Mouse (Mus musculus) natural killer cell, adult 2 months (primary cell): Measurements from ENCODE around the gene Zbtb17.

Source experiments
- DNase-seq, 2 experiments: peaks; one replicate each; pipeline ENCODE4 v3.0.0; 2022; ENCODE audit warnings: low spot score in 2 of 2

The Zbtb17 gene

GRCm38 (mm10) chr4:141487581-141487980, 43.1 kb downstream of the Zbtb17 start:
- no peak for DNase-seq

- peak in 1 of 2 experiments; percentile 31 for DNase-seq
These were observed 44.2 kb downstream of the Zbtb17 start for GRCm38 (mm10) chr4:141488670-141489069.

DNA sequence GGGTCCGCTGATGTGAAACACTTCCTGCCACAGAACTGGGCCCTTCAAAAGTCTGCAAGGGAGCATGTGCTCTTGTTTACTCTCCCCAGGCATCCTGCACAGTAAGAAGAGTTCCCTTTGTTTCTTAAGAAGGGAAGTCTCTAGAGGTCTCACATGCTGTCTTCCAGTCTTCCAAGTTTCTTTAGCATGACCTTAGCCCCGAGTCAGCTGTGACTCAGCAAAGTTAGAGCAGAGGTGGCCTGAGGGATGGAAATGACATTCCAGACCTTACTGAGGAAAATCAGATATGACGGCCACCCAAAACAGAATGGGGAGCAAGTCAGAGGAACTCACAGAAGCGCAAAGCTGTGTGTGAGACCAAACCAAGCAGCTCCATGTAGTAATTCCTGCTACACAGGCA, 56.2 kb downstream of the Zbtb17 start:
- DNase-seq, result no peak

DNA sequence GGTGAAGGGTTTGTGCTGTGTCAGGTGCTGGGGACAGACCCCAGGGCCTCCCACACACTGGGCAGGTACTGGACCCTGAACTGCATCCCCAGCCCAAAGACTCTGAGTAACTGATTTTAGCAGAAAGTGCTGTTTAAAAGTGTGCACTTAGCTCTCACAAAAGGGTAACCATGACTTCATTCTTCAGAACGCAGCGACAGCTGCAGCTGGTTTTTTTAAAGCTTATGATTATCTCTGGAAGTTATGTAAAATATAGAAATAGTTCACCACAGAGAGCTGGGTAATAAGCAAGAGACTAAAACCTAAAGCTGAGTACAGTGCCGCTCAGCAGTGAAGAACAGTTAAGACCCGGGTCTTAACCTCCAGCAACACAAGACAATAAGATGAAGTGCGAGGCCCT, 56.6 kb downstream of the Zbtb17 start:
- no peak for DNase-seq

GRCm38 (mm10) chr4:141502723-141503122, 58.3 kb downstream of the Zbtb17 start:
- DNase-seq, result no peak

GRCm38 (mm10) chr4:141504471-141504870, 60.0 kb downstream of the Zbtb17 start:
- DNase-seq, result no peak

GRCm38 (mm10) chr4:141505810-141506209, 61.4 kb downstream of the Zbtb17 start:
- no peak for DNase-seq

- DNase-seq, result peak; percentile 35 to 63
These were observed 61.9 kb downstream of the Zbtb17 start for GRCm38 (mm10) chr4:141506352-141506751.

GRCm38 (mm10) chr4:141506893-141507292, 62.4 kb downstream of the Zbtb17 start:
- no peak for DNase-seq

GRCm38 (mm10) chr4:141510457-141510856, 66.0 kb downstream of the Zbtb17 start:
- DNase-seq, result no peak

DNA sequence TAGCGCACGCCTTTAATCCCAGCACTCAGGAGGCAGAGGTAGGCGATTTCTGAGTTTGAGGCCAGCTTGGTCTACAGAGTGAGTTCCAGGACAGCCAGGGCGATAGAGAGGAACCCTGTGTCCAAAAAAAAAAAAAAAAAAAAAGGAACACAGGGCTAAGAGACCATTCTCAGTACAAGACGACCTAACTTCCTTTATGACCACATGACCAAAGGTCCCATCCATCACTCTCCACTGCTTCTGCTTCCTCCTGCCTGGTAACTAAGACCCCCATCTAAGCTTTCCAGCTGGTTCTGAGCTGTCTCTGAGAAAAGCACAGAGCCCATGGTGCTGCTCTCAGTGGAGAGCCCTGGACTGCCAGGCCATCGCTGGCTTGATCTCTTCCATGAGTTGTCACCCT, 67.7 kb downstream of the Zbtb17 start:
- DNase-seq, result no peak

DNA sequence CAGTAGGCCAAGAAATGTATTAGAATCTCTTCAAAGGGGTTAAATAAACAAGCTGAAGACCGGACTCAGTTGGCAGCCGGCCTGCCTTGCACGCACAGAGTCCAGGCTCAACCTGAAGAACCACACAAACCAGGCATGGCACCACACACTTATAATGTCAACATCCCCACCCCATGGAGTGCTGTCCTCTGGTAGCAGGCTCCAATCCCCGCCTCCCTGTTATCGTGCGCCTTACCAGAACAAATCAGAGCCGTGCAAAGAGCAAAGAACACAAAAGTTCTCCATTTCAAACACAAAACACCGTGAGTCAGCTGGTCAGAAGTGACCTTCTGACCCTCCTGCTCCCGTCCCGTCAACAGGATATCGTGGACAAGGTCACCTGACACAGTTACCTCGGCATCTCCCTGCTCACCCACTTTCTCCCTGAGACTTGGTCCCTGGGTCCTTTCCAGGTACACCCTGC, 69.8 kb downstream of the Zbtb17 start:
- no peak for DNase-seq
